Mouse (Mus musculus) liver, embryonic 14.5 days (tissue): ENCODE data around the gene Ank. TPM values are rescaled to one million over a fixed set of nuclear protein-coding genes. Genes with fewer than 3 reads are reported as not detected.

Source experiments
- ATAC-seq: fragments of 200-750 bp; cut with Nextera tagmentation; 2 replicates; pipeline ENCODE4 v1.8.0; 2017; ENCODE audit warnings: moderate number of reproducible peaks, mild to moderate bottlenecking, moderate library complexity; ENCODE audit not compliant: insufficient read depth
- DNase-seq, 3 experiments: peaks; one replicate each; pipeline ENCODE4 v3.0.0-alpha.2; 2012 to 2013; ENCODE audit warnings: low read depth in 3 of 3, low spot score in 3 of 3
- H3K27ac ChIP-seq: fragments of 300-500 bp; sonication (generic); 2 replicates; pipeline ENCODE4 v1.5.1; 2014; ENCODE audit warnings: moderate library complexity, mild to moderate bottlenecking, control low read depth, inconsistent platforms
- H3K27me3 ChIP-seq: fragments of 300-500 bp; sonication (generic); 2 replicates; pipeline ENCODE4 v1.6.1; 2014; ENCODE audit warnings: mild to moderate bottlenecking, low read length, moderate library complexity; ENCODE audit not compliant: control insufficient read depth, insufficient read depth
- H3K36me3 ChIP-seq: fragments of 300-500 bp; sonication (generic); replicated peaks from 2 replicates; pipeline ENCODE4 v1.6.1; 2014; ENCODE audit warnings: low read depth; ENCODE audit not compliant: control insufficient read depth, insufficient read depth
- H3K4me1 ChIP-seq, 2 experiments: fragments of 200-500 bp in 1 of 2; fragments of 300-500 bp in 1 of 2; sonication (generic) in 1 of 2; replicated peaks; 2 replicates each; pipeline ENCODE4 v1.6.1; 2012 to 2014; ENCODE audit warnings: antibody characterized with exemption in 1 of 2, inconsistent platforms in 1 of 2, low read length in 1 of 2; ENCODE audit not compliant: control insufficient read depth in 2 of 2, insufficient read depth in 2 of 2
- H3K4me2 ChIP-seq: fragments of 300-500 bp; sonication (generic); 2 replicates; pipeline ENCODE4 v1.6.1; 2014; ENCODE audit warnings: low read depth, mild to moderate bottlenecking, control low read depth, moderate library complexity
- H3K4me3 ChIP-seq, 2 experiments: fragments of 200-500 bp in 1 of 2; fragments of 300-500 bp in 1 of 2; sonication (generic) in 1 of 2; 2 replicates each; pipeline ENCODE4 v1.5.1; 2012 to 2014; ENCODE audit warnings: low read depth in 2 of 2, low read length in 2 of 2, mild to moderate bottlenecking in 2 of 2, control low read depth in 1 of 2, inconsistent platforms in 1 of 2, moderate library complexity in 1 of 2; ENCODE audit not compliant: insufficient read depth in 1 of 2
- H3K9ac ChIP-seq: fragments of 300-500 bp; sonication (generic); replicated peaks from 2 replicates; pipeline ENCODE4 v1.6.1; 2014; ENCODE audit warnings: mild to moderate bottlenecking, control low read depth, moderate library complexity
- H3K9me3 ChIP-seq: fragments of 300-500 bp; sonication (generic); 2 replicates; pipeline ENCODE4 v1.6.1; 2016; ENCODE audit warnings: low read length, mixed read lengths; ENCODE audit not compliant: control insufficient read depth
- CTCF ChIP-seq: IDR thresholded peaks from 2 replicates; pipeline ENCODE4 v1.5.1; 2016; ENCODE audit warnings: antibody characterized with exemption, low read depth, control low read depth
- EP300 ChIP-seq: IDR thresholded peaks from 2 replicates; pipeline ENCODE4 v1.6.1; 2016; ENCODE audit warnings: antibody characterized with exemption, low read depth
- WGBS: fragments of 180-500 bp; shearing (Covaris S2); extraction: QIAGEN DNeasy Blood & Tissue Kit; methylation state at CpG from one replicate; pipeline ENCODE4 v1.1.7; 2014; ENCODE audit not compliant: insufficient replicate concordance; 5-methylcytosine and 5-hydroxymethylcytosine counted together
- polyA plus RNA-seq, 2 experiments: library from polyadenylated mRNA; depleted of rRNA in 1 of 2; stranded (reverse) in 1 of 2; unstranded in 1 of 2; fragments of >200 nt; fragmentation: Nextera tagmentation in 1 of 2; extraction: Ambion mirVana in 1 of 2; gene quantifications; 2 replicates each; pipeline versions ENCODE4 v1.2.1 to v1.2.3; 2012 to 2014

The Ank gene
- polyA plus RNA-seq, 2 experiments = 13.6 to 24.6 TPM

DNA sequence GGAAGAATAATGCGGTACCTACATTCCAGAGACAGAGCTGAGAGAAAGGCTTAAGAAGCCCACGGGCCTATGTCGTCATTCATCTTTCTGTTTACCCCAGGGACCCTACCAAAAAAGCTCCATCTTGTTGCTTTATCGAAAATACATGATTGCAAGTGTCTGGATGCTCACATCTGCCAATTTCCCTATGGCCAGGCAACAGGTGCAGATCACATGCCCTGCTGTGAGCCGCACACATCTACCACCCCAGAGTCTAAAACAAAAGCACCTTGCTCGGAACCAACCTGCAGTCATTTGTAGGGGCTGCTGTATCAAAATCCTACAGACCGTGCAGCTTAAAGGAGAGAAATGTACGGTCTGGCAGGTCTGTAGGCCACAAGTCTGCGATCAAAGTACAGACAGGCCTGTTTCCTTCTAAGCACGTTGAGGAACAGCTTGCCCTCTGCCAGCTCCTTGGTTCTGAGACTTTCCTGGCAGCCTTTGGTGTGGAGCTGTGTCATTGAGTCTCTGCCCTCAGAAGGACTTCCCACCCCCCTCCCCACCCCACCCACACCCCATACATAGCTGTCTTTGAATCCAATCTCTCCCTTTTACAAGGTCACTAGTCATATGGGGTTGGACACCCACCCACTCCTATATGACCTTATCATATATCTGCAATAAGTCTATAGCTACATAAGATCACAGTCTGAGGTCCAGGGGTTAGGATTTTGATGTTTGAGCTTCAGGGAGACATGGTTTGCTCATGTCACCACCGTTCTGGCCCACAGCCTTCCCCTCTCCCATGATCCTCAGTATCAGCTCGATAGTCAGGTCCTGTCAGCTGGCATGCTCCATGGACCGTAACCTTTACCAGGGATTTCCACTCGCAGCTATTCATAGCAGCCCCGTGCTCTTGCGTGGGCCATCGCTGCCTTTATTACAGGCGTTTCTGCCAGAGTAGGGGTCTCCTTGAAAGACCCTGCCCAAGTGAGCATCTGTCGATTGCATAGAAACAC lies 84.9 kb downstream of the Ank start:
- 85% methylated on average over 19 of the region's 19 CpGs for WGBS
- Histone ChIP-seq H3K9ac (no peak overlapping the region), H3K27ac (no peak overlapping the region), H3K4me1 (peaks cover 2 to 4% of the 10 kb centered on the region in 2 experiments; a peak in 1 of 4 replicates), H3K36me3 (no peaks in the 10 kb centered on the region), H3K4me3 (no peak overlapping the region), H3K9me3 (no peaks in the 10 kb centered on the region), H3K27me3 (no peaks in the 10 kb centered on the region), H3K4me2 (no peak overlapping the region)
- TF ChIP-seq CTCF (no peak), EP300 (no peak)
- ATAC-seq (no peak), DNase-seq (no peak)

DNA sequence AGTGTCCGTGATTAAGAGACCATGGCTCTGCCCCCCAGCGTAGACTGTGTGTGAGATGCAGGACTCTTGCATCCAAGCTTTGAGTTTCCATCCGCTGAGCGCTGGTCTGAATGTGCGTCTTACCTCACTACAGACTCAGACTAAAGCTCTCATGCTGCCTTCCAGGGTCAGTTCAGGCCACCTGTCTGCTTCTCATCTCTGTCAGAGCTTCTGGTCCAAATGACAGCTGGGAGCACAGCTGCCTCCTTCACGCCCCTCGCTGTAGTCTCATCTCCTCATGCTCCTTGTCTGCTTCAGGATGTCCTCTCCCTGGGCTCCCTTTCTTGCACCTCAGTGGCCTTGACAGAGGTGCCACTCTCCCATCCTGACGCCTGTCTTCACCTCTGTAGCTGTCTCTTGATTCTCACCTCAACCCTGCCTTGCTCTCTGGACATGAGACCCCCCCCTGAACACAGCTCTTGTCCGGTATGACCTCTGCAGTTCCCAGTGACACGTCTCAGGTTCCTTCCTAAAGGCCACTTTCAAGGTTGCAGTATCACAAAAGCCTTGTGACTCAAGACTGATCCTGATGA lies 85.7 kb downstream of the Ank start:
- Histone ChIP-seq H3K27ac (no peak overlapping the region), H3K36me3 (peaks cover 3% of the 10 kb centered on the region), H3K4me3 (no peak overlapping the region), H3K9me3 (no peaks in the 10 kb centered on the region), H3K9ac (no peak overlapping the region), H3K4me1 (peaks cover 2 to 4% of the 10 kb centered on the region in 2 experiments; a peak in 1 of 4 replicates), H3K4me2 (no peak overlapping the region), H3K27me3 (no peaks in the 10 kb centered on the region)
- TF ChIP-seq CTCF = no peak
- no peak for TF ChIP-seq EP300
- no peak for DNase-seq
- no peak for ATAC-seq
- WGBS = 84% methylated on average over 10 of the region's 10 CpGs

DNA sequence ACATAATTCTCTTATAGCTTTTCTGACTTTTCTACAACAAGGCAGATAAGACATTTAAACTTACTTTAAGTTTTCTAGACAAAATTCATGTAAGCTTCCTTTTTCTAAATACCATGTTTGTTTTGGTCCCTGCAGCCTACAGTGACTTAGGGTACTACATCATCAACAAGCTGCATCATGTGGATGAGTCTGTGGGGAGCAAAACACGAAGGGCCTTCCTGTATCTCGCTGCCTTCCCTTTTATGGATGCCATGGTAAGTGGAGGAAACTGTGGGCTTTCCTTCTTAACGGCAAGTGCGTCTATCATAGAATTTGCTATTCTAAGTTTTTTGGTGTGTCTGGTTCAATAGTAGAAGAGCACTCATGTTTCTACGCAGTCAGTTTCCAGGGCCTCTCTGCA lies 87.1 kb downstream of the Ank start:
- Histone ChIP-seq H3K27me3 (no peaks in the 10 kb centered on the region), H3K4me2 (no peak overlapping the region), H3K4me3 (no peak overlapping the region), H3K9me3 (no peaks in the 10 kb centered on the region), H3K4me1 (peaks cover 2 to 4% of the 10 kb centered on the region in 2 experiments; a peak in 1 of 4 replicates), H3K27ac (no peak overlapping the region), H3K9ac (no peak overlapping the region), H3K36me3 (peaks cover 5% of the 10 kb centered on the region)
- TF ChIP-seq CTCF (no peak), EP300 (no peak)
- DNase-seq (no peak), ATAC-seq (no peak)
- WGBS = 61% methylated on average over 5 of the region's 5 CpGs

DNA sequence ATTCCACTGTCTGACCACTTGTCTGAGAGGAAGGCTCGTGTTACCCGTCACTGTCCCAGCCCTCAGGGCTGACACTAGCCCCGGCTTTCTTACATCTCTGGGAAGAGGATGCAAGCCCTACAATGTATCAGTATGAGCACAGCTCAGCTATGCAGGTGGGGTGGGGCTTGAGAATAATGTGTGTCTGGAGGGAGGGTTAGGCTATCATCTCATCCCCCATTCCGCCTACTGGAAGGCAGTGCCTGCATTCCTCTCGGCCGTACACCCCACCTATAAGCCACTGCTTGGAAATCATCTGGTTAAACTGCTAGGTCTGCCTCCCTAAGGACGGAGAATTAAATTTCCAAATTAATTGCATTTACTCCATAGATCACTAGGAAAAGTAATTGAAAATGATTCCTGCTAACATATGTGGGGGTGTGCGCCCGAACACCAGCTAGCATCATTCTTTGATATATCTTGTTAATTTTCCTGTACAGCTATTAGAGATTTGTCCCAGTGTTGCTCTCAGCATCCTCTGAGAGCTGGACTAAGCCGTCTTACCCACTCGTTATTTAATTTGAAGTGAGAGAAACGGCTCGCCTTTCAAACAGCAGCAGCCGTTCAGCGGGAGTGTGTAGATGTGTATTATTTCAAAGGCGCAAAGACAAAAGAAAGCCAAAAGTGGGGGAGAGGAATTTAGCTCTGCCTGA lies 92.1 kb downstream of the Ank start:
- no peak overlapping the region for H3K27ac ChIP-seq
- no peak for ATAC-seq
- H3K27me3 ChIP-seq = no peaks in the 10 kb centered on the region
- no peaks in the 10 kb centered on the region for H3K4me1 ChIP-seq
- 85% methylated on average over 16 of the region's 16 CpGs for WGBS
- no peaks in the 10 kb centered on the region for H3K9me3 ChIP-seq
- H3K4me3 ChIP-seq = no peak overlapping the region
- no peak overlapping the region for H3K4me2 ChIP-seq
- H3K36me3 ChIP-seq = peaks cover 5% of the 10 kb centered on the region
- no peak for TF ChIP-seq CTCF
- no peak for TF ChIP-seq EP300
- DNase-seq = no peak
- H3K9ac ChIP-seq = no peak overlapping the region

DNA sequence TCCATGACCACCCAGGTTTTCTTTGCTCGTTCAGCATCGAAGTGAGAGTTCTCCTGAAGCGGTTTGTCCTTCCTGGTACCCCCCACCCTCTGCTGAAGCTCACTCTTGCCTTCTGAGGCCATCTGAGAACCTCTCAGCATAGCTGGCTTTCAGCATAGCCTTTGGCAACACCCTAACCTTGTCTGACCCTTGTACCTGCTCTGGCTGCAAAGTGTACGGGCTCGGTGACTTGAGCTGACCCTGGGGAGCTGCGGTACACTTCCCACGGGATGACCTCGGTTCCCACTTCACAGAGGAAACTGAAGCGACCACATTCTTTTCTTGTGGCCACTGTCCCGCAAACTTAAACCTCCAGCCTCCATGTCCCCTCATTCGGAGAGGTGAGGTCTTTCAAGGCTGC lies 93.8 kb downstream of the Ank start:
- WGBS = 70% methylated on average over 11 of the region's 11 CpGs
- no peak overlapping the region for H3K4me3 ChIP-seq
- TF ChIP-seq CTCF = no peak
- TF ChIP-seq EP300 = no peak
- no peaks in the 10 kb centered on the region for H3K9me3 ChIP-seq
- H3K9ac ChIP-seq = no peak overlapping the region
- H3K4me1 ChIP-seq = no peaks in the 10 kb centered on the region
- H3K4me2 ChIP-seq = no peak overlapping the region
- no peak overlapping the region for H3K27ac ChIP-seq
- H3K36me3 ChIP-seq = peaks cover 9% of the 10 kb centered on the region
- H3K27me3 ChIP-seq = no peaks in the 10 kb centered on the region
- ATAC-seq = no peak
- no peak for DNase-seq
